Mouse (Mus musculus): ENCODE measurements around the gene Sec24d.

Gene Sec24d

GRCm38 (mm10) chr3:123266753-123267651, at the start of gene Sec24d:
Gene Sec24d, plus strand, starts transcription at chr3:123267455.
- DNase-seq: peak; percentile 74 to 80

- peak; percentile 8 to 11 for DNase-seq
Observed at GRCm38 (mm10) chr3:123218646-123219045, 48.6 kb upstream of the Sec24d start.

GRCm38 (mm10) chr3:123227276-123227675, 40.0 kb upstream of the Sec24d start:
- no peak for DNase-seq

- DNase-seq: no peak
Observed at GRCm38 (mm10) chr3:123231639-123232038, 35.6 kb upstream of the Sec24d start.

GRCm38 (mm10) chr3:123234191-123234836, 32.9 kb upstream of the Sec24d start:
- DNase-seq: peak; percentile 31 to 42

- DNase-seq: no peak
Observed at GRCm38 (mm10) chr3:123235495-123235894, 31.8 kb upstream of the Sec24d start.

GRCm38 (mm10) chr3:123235921-123236320, 31.3 kb upstream of the Sec24d start, which contains the start of gene Synpo2:
Gene Synpo2, minus strand, starts transcription at chr3:123236149.
- DNase-seq: peak; percentile 47 to 48

- DNase-seq: no peak
Observed at GRCm38 (mm10) chr3:123237039-123237438, 30.2 kb upstream of the Sec24d start.

- DNase-seq: no peak
Observed at GRCm38 (mm10) chr3:123237446-123237845, 29.8 kb upstream of the Sec24d start.

- no peak for DNase-seq
Observed at GRCm38 (mm10) chr3:123244376-123244775, 22.9 kb upstream of the Sec24d start.

- no peak for DNase-seq
Observed at GRCm38 (mm10) chr3:123245646-123246045, 21.6 kb upstream of the Sec24d start.

GRCm38 (mm10) chr3:123256181-123257101, 10.8 kb upstream of the Sec24d start:
- peak; percentile 26 to 47 for DNase-seq

GRCm38 (mm10) chr3:123258709-123259108, 8.5 kb upstream of the Sec24d start:
- no peak for DNase-seq

GRCm38 (mm10) chr3:123264706-123265105, 2.5 kb upstream of the Sec24d start:
- no peak for DNase-seq

GRCm38 (mm10) chr3:123267741-123268201, 516 bp downstream of the Sec24d start:
- DNase-seq: peak; percentile 28 to 40

- DNase-seq: no peak
Observed at GRCm38 (mm10) chr3:123282866-123283615, 15.8 kb downstream of the Sec24d start.

- DNase-seq: no peak
Observed at GRCm38 (mm10) chr3:123284284-123284683, 17.0 kb downstream of the Sec24d start.

GRCm38 (mm10) chr3:123285649-123286048, 18.4 kb downstream of the Sec24d start:
- DNase-seq: no peak

GRCm38 (mm10) chr3:123288856-123289570, 21.8 kb downstream of the Sec24d start:
- DNase-seq: no peak

- DNase-seq: no peak
Observed at GRCm38 (mm10) chr3:123291670-123292069, 24.4 kb downstream of the Sec24d start.

- no peak for DNase-seq
Observed at GRCm38 (mm10) chr3:123296654-123297053, 29.4 kb downstream of the Sec24d start.
